Comparison of ENCODE assay signal across 21 mouse cellular contexts in the genomic region with DNA sequence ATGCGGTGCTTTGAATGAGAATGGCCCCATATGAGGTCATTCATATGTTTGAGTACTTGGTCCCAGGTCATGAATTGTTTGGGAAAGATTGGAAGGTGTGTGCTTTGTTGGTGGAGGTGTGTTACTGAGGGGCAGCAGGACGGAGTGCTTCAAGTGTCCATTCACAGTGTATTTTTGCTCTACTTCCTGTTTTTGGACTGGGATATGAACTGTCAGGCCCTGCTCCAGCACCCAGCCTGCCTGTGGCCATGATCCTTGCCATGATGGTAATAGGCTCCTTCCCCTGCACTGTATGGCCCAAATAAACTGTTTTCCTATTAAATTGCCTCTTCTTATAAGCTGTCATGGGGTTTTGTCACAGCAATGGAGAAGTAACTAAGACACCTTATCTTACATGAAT.
"Had no signal": no experiment of that assay in that cellular context is flagged by ENCODE, and none has a peak within 500 bp of the region (broad histone marks: within the 10 kb centered on the region; RNA-seq: fewer than 3 reads in every experiment).

No protein-coding gene starts in this region.

- H3K9ac ChIP-seq: liver, embryonic 15.5 days; liver, postnatal 0 days; lung, embryonic 15.5 days; midbrain, embryonic 12.5 days; neural tube, embryonic 13.5 days; neural tube, embryonic 15.5 days; stomach, embryonic 15.5 days had no signal

- H3K36me3 ChIP-seq: liver, embryonic 15.5 days; lung, embryonic 15.5 days; midbrain, embryonic 10.5 days; midbrain, embryonic 12.5 days; neural tube, embryonic 13.5 days; neural tube, embryonic 15.5 days; stomach, embryonic 15.5 days had no signal

- DNase-seq: liver, postnatal 0 days; lung, adult 2 months; lung, postnatal 14 days; lung, postnatal 36 days; midbrain, embryonic 14.5 days; right cerebral cortex, postnatal 14 days; thymus, adult 2 months; thymus, postnatal 14 days; thymus, postnatal 36 days had no signal

- H3K4me1 ChIP-seq: liver, embryonic 15.5 days; lung, embryonic 15.5 days; midbrain, embryonic 10.5 days; midbrain, embryonic 12.5 days; neural tube, embryonic 13.5 days; neural tube, embryonic 15.5 days; stomach, embryonic 15.5 days had no signal

- H3K4me3 ChIP-seq: liver, embryonic 15.5 days; lung, embryonic 15.5 days; midbrain, embryonic 10.5 days; midbrain, embryonic 12.5 days; myocyte; neural tube, embryonic 13.5 days; neural tube, embryonic 15.5 days; stomach, embryonic 15.5 days had no signal

- H3K9me3 ChIP-seq: liver, embryonic 15.5 days; lung, embryonic 15.5 days; midbrain, embryonic 10.5 days; midbrain, embryonic 12.5 days; neural tube, embryonic 13.5 days; neural tube, embryonic 15.5 days; stomach, embryonic 15.5 days had no signal

- H3K27me3 ChIP-seq: liver, embryonic 15.5 days; lung, embryonic 15.5 days; midbrain, embryonic 12.5 days; neural tube, embryonic 13.5 days; neural tube, embryonic 15.5 days; stomach, embryonic 15.5 days had no signal

- H3K27ac ChIP-seq: liver, embryonic 15.5 days; lung, embryonic 15.5 days; macrophage; midbrain, embryonic 10.5 days; midbrain, embryonic 12.5 days; neural tube, embryonic 13.5 days; neural tube, embryonic 15.5 days; stomach, embryonic 15.5 days; stomach, postnatal 0 days had no signal

- ATAC-seq: liver, postnatal 0 days; lung, postnatal 0 days; midbrain, embryonic 16.5 days had no signal
